Mouse (Mus musculus) Patski (cell line): ENCODE measurements around the gene Raph1. TPM values are rescaled to one million over a fixed set of nuclear protein-coding genes. Genes with fewer than 3 reads are reported as not detected.

Experiments used
- ATAC-seq: fragments of 100-300 bp; one replicate; pipeline ENCODE4 v1.8.0; 2021
- CTCF ChIA-PET: fragments of 350-600 bp; sonication (Branson Sonifier 250); formaldehyde crosslinking; loops from one replicate; lab custom pipeline; 2022; ENCODE audit warnings: inconsistent platforms; lab: Charles Lee
- POLR2A ChIA-PET: fragments of 350-600 bp; sonication (Branson Sonifier 250); formaldehyde crosslinking; loops from one replicate; lab custom pipeline; 2022; ENCODE audit warnings: antibody characterized with exemption, inconsistent platforms; lab: Charles Lee
- DNase-seq: peaks from one replicate; pipeline ENCODE4 v3.0.0-alpha.2; 2011; ENCODE audit warnings: low read depth, low spot score
- H3K27me3 ChIP-seq: fragments of 371-371 bp; one replicate; pipeline ENCODE4 v1.5.1; 2021
- CTCF ChIP-seq: fragments of 100-300 bp; IDR thresholded peaks from one replicate; pipeline ENCODE4 v1.5.1; 2021
- in situ Hi-C: fragments of 300-500 bp; cut with MboI; formaldehyde crosslinking; loops from 3 replicates; pipeline ENCODE4 v1.11.1; 2018; ENCODE audit warnings: low pct_unique_long_range_greater_than_20kb, mixed read lengths
- polyA plus RNA-seq: library from polyadenylated mRNA; unstranded; gene quantifications from one replicate; pipeline ENCODE4 v1.2.3, GENCODE M21; 2021

Gene Raph1
- polyA plus RNA-seq = 8.5 TPM

DNA sequence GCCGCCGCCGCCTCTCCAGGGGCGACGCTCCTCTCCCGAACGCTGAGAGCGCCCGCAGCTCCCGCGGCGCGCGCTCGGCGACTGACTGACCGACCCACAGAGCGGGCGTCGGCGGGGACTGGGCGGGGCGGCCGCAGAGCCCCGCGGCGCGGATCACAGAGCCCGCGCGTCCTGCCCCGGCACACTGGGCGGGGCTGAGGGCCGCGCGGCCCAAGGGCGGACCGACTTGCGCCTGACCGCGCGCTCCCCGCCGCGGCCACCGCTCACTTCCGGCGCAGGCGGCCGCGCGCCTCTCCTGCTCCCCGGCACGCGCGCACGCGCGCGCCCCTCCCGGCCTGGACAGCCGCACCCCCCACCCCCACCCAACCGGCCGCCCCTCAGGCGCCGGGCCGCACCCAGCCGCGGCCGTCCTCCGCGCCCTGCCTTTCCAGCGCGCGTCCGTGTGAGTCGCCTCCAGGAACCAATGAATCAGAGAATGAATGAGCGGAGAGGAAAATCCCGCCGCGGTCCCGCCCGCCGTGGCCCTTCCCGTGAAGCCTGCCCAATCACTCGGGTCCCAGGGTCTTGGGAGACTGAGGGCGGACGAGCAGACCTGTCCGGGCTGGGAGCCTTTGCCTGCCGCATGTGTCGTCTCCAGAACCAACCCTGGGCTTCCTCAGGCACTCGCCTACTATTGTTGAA lies at the start of gene Raph1:
Gene Raph1, minus strand, starts transcription at position 474 of the 681 bp plus-strand sequence.
- DNase-seq (no peak), ATAC-seq (peak; percentile 93)
- in situ Hi-C loops = loop anchor here (25.0 kb wide), 1 partner anchor 296 kb away; no protein-coding TSS in a partner anchor
- CTCF ChIA-PET = no interaction called here
- TF ChIP-seq CTCF = no peak
- POLR2A ChIA-PET = interaction anchor here (1.1 kb wide), 1 partner anchor 16 kb away, joined by 3 read pairs; no protein-coding TSS in a partner anchor
- no peaks in the 10 kb centered on the region for H3K27me3 ChIP-seq

DNA sequence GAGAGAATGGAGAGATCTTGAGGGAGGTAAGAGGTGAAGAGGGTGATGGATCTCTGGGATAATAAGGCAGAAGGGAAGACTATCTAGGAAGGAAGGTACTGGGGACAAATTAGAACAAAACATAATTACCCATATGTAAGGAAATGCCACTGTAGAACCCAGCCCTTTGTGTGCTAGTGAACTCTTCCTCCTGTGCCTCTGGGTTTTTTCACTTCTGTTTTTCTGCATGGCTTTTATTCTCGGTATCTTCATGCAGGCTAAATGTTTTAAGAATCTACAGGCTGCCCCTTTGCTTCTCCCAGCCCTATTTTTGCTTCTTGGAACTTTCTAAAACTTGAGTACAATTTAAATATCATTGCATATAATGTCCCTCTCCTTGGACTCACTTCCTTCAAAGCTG lies 48.8 kb upstream of the Raph1 start:
- no peaks in the 10 kb centered on the region for H3K27me3 ChIP-seq
- ChIA-PET POLR2A (no interaction called here), CTCF (no interaction called here)
- TF ChIP-seq CTCF = no peak
- DNase-seq (no peak), ATAC-seq (no peak)
- in situ Hi-C loops = no loop called here

- ATAC-seq (no peak), DNase-seq (no peak)
- TF ChIP-seq CTCF = no peak
- H3K27me3 ChIP-seq = no peaks in the 10 kb centered on the region
- ChIA-PET CTCF (no interaction called here), POLR2A (no interaction called here)
- in situ Hi-C loops = no loop called here
These were observed 48.0 kb upstream of the Raph1 start for GRCm38 (mm10) chr1:60614902-60615301.

- H3K27me3 ChIP-seq = no peaks in the 10 kb centered on the region
- CTCF ChIA-PET = interaction anchor here (1.8 kb wide), 1 partner anchor 11 kb away, joined by 4 read pairs; no protein-coding TSS in a partner anchor
- POLR2A ChIA-PET = interaction anchor here (0.7 kb wide), 1 partner anchor 57 kb away, joined by 4 read pairs; no protein-coding TSS in a partner anchor
- no peak for TF ChIP-seq CTCF
- in situ Hi-C loops = no loop called here
- no peak for DNase-seq
- no peak for ATAC-seq
These were observed 45.1 kb upstream of the Raph1 start for GRCm38 (mm10) chr1:60611968-60612367.

GRCm38 (mm10) chr1:60610631-60611030 lies 43.7 kb upstream of the Raph1 start:
- DNase-seq = no peak
- no peak for ATAC-seq
- TF ChIP-seq CTCF = no peak
- ChIA-PET CTCF (no interaction called here), POLR2A (no interaction called here)
- in situ Hi-C loops = no loop called here
- no peaks in the 10 kb centered on the region for H3K27me3 ChIP-seq

GRCm38 (mm10) chr1:60609011-60609775 lies 42.3 kb upstream of the Raph1 start:
- ATAC-seq (no peak), DNase-seq (no peak)
- in situ Hi-C loops = no loop called here
- no peak for TF ChIP-seq CTCF
- H3K27me3 ChIP-seq = no peaks in the 10 kb centered on the region
- ChIA-PET CTCF (no interaction called here), POLR2A (interaction anchor here (0.5 kb wide), 1 partner anchor 65 kb away, joined by 3 read pairs; no protein-coding TSS in a partner anchor)

DNA sequence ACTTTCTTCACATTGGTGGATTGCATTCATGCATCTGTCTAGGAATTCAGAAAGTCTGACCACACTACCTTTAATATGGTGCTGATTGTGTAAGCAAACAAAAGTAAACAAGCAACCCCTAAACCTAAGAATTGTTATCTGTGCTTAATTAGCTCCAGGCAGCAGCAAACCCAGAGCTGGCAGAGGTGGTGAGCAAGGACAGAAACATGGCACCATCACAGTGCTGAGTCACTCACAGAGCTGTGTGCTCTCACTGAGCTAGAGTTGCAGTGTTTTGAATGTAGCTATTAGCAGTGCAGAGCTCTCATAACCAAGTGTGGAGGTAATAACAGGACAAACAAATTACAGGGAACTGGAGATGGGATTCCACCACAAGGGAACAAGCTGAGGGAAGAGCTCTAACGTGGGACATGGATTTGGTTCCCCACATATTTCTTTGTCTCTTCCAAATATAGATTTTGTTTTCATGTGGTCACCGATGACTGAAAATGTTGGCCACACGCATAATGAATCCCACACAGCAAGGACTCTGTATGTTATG lies 37.6 kb upstream of the Raph1 start:
- ChIA-PET CTCF (interaction anchor here (0.8 to 1.2 kb wide), 2 partner anchors 20 to 35 kb away, joined by 3 read pairs; no protein-coding TSS in a partner anchor), POLR2A (interaction anchor here (0.8 kb wide), 1 partner anchor 30 kb away, joined by 3 read pairs; no protein-coding TSS in a partner anchor)
- H3K27me3 ChIP-seq = no peaks in the 10 kb centered on the region
- ATAC-seq (peak; percentile 39), DNase-seq (no peak)
- TF ChIP-seq CTCF = no peak
- in situ Hi-C loops = no loop called here

GRCm38 (mm10) chr1:60600682-60601081 lies 33.8 kb upstream of the Raph1 start:
- TF ChIP-seq CTCF = no peak
- in situ Hi-C loops = no loop called here
- POLR2A ChIA-PET = no interaction called here
- ATAC-seq (no peak), DNase-seq (no peak)
- H3K27me3 ChIP-seq = peaks cover 3% of the 10 kb centered on the region
- CTCF ChIA-PET = no interaction called here

- no peak for TF ChIP-seq CTCF
- no peak for ATAC-seq
- in situ Hi-C loops = no loop called here
- no peak for DNase-seq
- ChIA-PET CTCF (no interaction called here), POLR2A (no interaction called here)
- peaks cover 3% of the 10 kb centered on the region for H3K27me3 ChIP-seq
These were observed 33.0 kb upstream of the Raph1 start for GRCm38 (mm10) chr1:60599926-60600325.

GRCm38 (mm10) chr1:60599013-60599701 lies 32.3 kb upstream of the Raph1 start:
- no peak for ATAC-seq
- no peak for TF ChIP-seq CTCF
- CTCF ChIA-PET = no interaction called here
- in situ Hi-C loops = no loop called here
- POLR2A ChIA-PET = no interaction called here
- H3K27me3 ChIP-seq = peaks cover 4% of the 10 kb centered on the region
- DNase-seq = no peak
